Mouse (Mus musculus) layer of hippocampus, postnatal 10 days (tissue): ENCODE measurements around the gene Hook1. TPM values are rescaled to one million over a fixed set of nuclear protein-coding genes. Genes with fewer than 3 reads are reported as not detected.
"Not testable (repeated sequence)": the region's sequence is repeated elsewhere in the genome, so short reads cannot be mapped to it uniquely, and the experiment has no call there.

ENCODE experiments used
- DNase-seq, 2 experiments: peaks; one replicate each; pipeline ENCODE4 v3.0.0; 2021; ENCODE audit warnings: low spot score in 2 of 2
- long read RNA-seq: library from polyadenylated mRNA; stranded (forward); transcript quantifications from one replicate; pipeline ENCODE4 v2.0.0, GENCODE M21; 2023
- total RNA-seq, 2 experiments: library from RNA; stranded (reverse); gene quantifications; 2 replicates each; pipeline ENCODE4 v1.2.3; 2021

Hook1 gene
- 10 to 100 TPM; 54.4 to 61.2 TPM for total RNA-seq
- long read RNA-seq, full-length matches to known transcripts, result 5 of 8 reads
- long read RNA-seq, partial matches to known transcripts, result 1 of 8 reads
- long read RNA-seq, other reads (novel, unspliced or antisense), result 2 of 8 reads

DNA sequence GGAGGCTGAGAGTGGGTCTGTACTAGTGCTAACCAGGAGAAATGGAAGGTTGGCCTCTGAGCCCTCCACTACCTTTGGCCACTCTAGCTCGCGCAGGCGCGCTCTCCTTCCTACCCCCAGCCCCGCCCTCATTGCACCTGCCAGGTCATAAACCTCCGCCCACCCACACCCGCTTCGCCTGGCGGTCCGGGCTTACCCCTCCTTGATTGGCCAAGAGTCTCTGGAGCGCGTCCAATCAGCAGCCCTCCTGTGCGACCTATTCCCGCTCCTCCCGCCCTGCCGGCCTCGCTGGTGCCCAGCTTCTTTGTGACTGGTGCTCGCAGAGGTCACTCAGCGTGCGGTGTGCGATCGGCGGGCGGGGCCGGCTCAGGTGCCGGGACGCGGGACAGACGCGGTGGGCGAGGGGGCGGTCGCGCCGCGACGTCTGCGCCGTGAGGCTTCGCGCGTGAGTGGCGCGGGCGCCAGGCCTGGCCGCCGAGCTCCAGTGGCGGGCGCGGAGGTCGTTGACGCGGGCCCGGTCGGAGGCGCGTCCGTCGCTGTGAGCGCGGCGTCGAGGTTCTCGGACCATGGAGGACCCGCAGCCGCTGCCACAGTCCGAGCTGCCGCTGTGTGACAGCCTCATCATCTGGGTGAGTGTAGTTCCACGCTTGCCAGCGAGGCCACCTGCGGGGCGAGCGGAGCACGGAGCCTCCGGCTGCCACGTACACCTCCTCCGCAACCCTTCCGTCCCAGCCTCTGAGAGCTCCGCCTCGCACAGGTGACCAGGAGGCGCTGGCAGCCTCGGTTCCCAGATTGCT is at the start of gene Hook1:
Gene Hook1, plus strand, starts transcription at position 313 of the 797 bp plus-strand sequence.
- DNase-seq, result peak; percentile 84 to 90

DNA sequence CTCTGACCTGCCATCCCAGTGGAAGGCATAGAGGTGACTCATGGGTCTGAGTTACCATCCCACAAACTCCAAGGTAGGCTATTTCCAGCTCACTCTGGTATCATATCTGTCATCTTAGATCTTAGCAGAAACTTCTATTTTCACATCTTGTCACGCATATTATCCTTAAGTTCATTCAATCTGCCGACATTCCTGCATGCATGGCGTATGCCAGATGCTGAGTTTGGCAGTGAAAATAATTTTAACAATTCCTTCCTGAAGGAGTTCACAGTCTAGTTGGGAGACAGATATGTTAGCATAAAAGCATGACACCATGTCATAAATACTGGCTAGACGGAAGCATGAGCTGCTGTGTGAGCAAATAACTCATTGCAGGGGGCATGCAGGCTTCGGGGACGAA is 49.3 kb upstream of the Hook1 start:
- no peak for DNase-seq

DNA sequence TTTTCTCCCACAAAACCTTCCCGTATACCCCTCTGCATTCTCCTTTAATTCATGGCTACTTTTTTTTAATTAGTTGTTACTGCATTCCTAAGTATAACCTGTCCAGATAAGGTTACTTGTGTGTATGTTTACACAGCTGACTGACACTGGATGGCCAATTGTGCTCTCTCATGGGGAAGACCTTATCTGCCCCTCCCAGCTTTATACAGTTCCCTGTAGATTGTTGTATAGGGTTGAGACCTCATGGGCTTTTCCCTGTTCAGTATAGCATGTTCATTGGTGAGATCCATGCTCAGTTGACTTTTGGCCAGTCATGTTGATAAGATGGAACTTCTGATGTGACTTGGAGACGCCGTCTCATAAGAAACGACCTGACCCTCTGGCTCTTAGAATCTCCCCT is 46.6 kb upstream of the Hook1 start:
- no peak for DNase-seq

DNA sequence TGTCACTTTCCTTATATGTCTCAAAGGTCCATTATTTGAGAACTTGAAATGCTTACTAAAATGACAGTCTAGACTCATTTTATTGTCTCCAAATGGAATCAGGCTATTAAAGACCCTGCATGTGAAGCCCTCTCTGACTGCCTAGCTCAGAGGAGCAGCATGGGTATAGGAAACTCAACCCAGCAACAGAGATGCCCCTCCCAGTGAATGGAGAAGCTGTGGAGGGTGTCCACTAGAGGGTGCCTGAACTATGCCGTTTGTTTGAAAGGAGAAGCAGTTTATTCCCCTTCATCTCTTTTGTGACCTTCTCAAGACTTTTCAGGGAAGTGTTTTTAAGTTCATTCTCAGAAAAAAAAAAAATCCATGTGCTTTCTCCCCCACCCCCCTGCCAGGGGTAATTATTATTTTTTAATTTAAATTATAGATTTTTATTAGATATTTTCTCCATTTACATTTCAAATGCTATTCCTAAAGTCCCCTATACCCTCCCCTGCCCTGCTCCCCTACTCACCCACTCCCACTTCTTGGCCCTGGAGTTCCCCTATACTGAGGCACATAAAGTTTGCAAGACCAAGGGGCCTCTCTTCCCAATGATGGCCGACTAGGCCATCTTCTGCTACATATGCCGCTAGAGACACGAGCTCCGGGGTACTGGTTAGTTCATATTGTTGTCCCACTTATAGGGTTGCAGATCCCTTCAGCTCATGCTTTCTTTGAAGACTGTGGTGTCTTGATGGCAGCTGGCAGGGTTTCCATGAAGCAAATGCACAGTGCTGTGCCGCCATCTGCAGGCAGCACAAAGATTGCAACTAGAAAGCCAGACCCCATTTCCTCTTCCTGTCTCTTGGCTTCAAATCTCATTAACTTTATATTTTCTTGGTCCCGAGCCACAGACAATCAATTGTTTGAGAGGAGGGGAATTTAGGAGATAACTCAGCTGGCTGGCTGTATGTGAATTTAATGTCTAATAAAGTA is 42.5 kb upstream of the Hook1 start:
- peak; percentile 83 to 89 for DNase-seq

DNA sequence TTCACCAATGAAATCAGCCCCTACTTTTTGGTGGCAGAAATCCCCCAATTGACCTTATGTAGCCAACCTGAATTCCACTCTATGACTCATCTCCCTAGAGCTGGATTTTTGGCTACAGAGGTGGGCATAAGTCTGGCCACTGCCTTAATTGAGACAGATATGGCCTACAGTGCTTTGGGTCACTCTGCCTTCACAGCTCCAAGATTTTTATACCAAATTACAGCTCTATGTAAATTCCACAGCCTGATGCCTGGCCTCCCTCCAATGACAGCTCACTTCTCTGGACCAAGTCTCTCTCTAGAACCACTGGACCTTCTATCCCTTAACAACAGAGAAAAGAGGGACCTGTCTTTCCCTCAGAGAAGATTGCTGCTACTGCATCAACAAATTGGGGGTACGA is 38.2 kb upstream of the Hook1 start:
- no peak for DNase-seq

GRCm38 (mm10) chr4:95929936-95930335 is 37.1 kb upstream of the Hook1 start:
- DNase-seq, result no peak

DNA sequence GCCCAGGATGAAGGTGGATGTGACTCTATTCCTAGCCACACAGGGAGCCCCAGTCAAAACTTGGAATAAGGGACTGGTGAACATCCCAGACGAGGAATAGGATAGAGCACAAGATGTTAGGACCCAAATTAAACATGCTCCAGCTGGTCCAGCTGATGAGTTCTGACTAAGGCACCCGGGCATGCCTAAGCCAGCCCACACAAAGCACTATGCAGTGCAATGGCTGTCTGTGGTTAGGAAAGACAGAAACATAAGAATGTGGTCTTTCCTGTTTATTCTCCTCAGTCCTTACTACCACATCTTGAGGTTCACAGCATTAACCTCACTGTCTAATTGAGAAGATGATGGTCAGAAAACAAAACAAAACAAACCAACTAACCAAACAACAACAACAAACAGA is 35.7 kb upstream of the Hook1 start:
- no peak for DNase-seq

DNA sequence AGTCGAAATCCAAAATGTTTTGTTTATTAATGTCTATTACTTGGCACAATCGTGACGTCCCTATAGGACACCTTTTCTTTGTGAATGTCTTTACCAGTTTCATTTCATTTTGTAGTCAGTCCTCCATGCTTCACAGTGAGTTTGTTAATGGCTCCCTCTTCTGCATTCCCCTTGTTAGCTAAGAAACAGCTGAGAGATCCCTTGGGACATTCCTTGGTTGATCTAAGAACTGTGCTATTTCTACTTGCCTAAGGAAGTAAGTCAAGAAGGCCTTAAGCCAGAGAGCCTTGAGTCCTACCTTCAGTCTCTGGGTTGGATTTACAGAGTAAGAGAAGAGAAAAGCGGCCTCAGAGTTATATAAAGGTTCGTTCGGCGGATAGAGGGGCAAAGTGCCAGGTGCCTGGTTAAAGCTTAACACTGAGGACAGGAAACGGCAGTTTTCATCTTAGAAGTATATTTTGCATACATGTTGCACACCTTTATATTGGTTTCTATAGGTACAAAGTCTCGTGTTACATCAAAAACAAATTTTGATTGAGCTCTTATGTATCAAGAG is 33.2 kb upstream of the Hook1 start:
- DNase-seq, result no peak

GRCm38 (mm10) chr4:95934384-95935035 is 32.5 kb upstream of the Hook1 start:
- DNase-seq, result no peak

DNA sequence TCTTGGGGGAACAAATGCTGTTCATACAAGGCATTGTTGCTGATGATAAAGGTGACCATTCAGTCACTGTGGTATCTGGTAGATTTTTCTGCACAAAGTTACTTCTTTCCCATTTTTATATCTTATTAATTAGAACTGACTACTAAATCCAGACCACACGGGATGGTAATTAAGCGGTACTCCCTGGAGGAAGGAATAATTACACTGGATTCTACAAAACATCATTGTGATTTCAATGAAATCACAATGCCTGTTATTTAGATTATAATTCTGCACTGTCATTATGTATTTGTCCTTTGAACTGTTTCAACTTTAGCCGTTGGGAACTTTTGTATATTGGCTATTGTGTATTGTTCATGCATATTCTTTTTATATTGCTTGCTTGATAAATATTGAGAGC is 28.3 kb upstream of the Hook1 start:
- DNase-seq, result no peak

GRCm38 (mm10) chr4:95947896-95948295 is 19.1 kb upstream of the Hook1 start:
- no peak for DNase-seq

DNA sequence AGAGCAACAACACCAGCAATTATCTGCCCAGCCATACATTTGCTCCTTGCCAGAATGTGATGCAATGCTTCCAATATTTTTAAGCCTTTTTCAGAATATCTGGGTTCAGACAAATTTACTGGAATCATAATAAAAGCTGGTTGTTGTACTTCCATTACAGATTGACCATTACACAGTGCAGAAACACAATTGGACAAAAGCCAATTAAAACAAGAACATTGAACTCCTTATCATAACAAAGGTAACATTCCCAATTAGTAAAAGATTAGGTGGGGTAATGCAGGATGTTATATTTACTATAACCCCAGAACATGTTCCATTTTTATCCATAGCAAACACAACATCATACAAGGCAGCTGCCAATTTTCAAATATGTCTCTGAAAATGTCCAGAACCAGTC is 13.7 kb upstream of the Hook1 start:
- no peak for DNase-seq

DNA sequence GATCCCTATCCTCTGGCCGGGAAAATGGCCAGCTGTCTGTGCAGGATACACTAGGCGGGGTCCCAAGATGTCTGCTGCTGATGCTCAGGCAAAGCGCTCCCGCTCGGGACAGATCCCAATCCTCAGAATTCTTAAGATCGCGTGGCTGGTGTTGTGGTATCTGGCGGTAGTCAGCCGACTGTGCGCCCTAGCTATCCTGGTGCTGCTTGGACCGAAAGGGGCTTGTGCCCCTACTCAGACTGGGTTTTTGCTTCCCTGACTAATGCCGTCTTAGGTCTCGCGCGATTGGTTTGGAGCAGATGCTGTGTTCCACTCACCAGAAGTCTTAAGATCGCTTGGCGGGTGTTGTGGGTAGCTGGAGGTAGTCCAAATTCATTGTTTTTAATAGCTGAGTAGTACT is 15.2 kb downstream of the Hook1 start:
- DNase-seq, result not testable (repeated sequence)

DNA sequence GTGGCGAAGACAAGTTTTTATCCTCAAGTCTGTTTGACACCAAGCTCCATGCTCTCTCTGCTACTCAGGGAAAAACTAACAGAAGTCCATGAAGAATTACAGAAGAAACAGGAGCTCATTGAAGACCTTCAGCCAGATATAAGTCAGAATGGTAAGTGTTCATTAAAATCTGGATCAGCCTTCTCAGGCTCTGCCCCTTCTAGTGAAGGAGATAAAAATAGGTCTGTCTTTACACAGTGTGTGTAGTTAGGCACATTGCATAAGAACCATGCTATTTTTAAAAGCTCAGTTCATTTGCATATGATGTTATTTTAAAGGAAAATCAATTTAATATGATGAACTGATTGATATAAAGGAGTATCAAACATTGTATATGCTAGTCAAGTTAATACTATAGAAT is 49.8 kb downstream of the Hook1 start:
- DNase-seq, result no peak

GRCm38 (mm10) chr4:96022803-96023202 is 55.8 kb downstream of the Hook1 start:
- no peak for DNase-seq

DNA sequence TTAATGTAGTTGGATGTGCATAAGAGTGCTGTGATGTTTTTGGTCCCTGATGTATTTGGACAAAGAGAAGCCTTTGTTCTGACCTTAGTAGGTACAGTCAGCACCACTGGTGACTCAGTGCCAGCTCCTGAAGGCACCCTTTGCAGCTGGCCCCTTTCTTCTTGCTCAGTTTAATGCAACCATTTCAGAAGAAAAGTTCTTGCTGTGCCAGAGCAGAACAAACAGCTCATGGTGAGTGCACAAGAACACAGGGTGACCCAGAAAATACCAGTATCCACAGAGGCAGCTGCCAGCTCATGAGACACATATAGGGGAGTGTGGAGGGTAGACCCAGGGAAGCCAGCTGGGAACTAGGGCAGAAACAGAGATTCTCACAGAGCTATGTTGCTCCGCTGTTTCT is 61.4 kb downstream of the Hook1 start:
- peak; percentile 19 to 36 for DNase-seq

- no peak for DNase-seq
Observed at GRCm38 (mm10) chr4:96060106-96060505, 93.1 kb downstream of the Hook1 start.

DNA sequence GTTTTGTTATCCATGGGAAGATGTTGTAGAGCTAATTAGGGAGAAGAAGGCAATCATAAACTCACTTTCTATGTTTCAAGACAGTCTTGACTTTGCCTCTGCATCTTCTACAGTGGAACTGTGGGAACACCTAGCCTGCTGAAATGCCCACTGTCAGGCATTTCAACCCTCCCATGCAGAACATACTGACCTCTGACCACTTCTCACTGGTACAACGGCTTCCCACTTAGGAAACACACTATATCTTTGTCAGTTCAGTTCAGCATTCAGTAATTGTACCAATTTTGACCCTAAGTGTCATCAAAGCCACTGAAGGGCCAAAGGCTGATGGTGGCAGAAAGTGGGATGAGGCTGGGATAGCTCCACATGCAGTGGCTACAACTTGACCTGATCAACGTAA is 95.0 kb downstream of the Hook1 start:
- DNase-seq, result no peak
